Mouse (Mus musculus) midbrain, embryonic 12.5 days (tissue): ENCODE data around the gene Gpx1. TPM values are rescaled to one million over a fixed set of nuclear protein-coding genes. Genes with fewer than 3 reads are reported as not detected.

ENCODE experiments used
- ATAC-seq: fragments of 200-750 bp; cut with Nextera tagmentation; 2 replicates; pipeline ENCODE4 v1.8.0; 2017; ENCODE audit warnings: low read depth, moderate TSS enrichment, moderate library complexity; ENCODE audit not compliant: low FRiP score
- H3K27ac ChIP-seq: fragments of 300-500 bp; sonication (generic); replicated peaks from 2 replicates; pipeline ENCODE4 v1.5.1; 2016; ENCODE audit warnings: mild to moderate bottlenecking
- H3K27me3 ChIP-seq: fragments of 300-500 bp; sonication (generic); 2 replicates; pipeline ENCODE4 v1.6.1; 2016; ENCODE audit warnings: mild to moderate bottlenecking
- H3K36me3 ChIP-seq: fragments of 300-500 bp; sonication (generic); 2 replicates; pipeline ENCODE4 v1.6.1; 2016
- H3K4me1 ChIP-seq: fragments of 300-500 bp; sonication (generic); 2 replicates; pipeline ENCODE4 v1.6.1; 2016
- H3K4me2 ChIP-seq: fragments of 300-500 bp; sonication (generic); replicated peaks from 2 replicates; pipeline ENCODE4 v1.6.1; 2016; ENCODE audit warnings: mild to moderate bottlenecking, moderate library complexity
- H3K4me3 ChIP-seq: fragments of 300-500 bp; sonication (generic); 2 replicates; pipeline ENCODE4 v1.5.1; 2016; ENCODE audit warnings: mild to moderate bottlenecking
- H3K9ac ChIP-seq: fragments of 300-500 bp; sonication (generic); replicated peaks from 2 replicates; pipeline ENCODE4 v1.6.1; 2016; ENCODE audit warnings: mild to moderate bottlenecking, moderate library complexity
- H3K9me3 ChIP-seq: fragments of 300-500 bp; sonication (generic); 2 replicates; pipeline ENCODE4 v1.6.1; 2016; ENCODE audit warnings: mild to moderate bottlenecking
- WGBS: fragments of 180-500 bp; shearing (Covaris S2); methylation state at CpG from one replicate; pipeline ENCODE4 v1.1.7; 2016; 5-methylcytosine and 5-hydroxymethylcytosine counted together
- polyA plus RNA-seq: library from polyadenylated mRNA; unstranded; fragments of >200 nt; fragmentation: Nextera tagmentation; extraction: Ambion mirVana; gene quantifications from 2 replicates; pipeline ENCODE4 v1.2.1, GENCODE M21; 2016

Gene Gpx1
- polyA plus RNA-seq, 1 experiment from 2014 or later = 692 TPM

DNA sequence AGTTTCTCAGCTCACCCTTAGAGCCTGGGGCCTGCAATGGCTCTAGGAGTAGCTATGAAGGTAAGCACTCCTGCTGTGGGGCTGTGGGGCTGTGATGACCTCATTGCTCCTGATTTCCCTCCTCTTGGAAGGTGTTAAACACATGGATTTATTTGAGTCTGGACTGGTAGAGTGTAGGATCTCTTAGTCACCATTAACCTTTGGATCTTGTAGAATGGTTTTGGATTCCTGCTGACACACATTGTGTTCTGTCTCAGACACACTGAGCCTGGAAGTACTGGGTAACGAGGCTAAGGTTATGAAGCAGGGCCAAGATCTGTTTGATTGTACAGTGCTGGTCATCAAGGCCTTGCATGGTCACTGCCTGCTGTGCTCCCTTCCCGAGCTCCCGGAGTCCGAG is 40.6 kb downstream of the Gpx1 start:
- WGBS = 90% methylated on average over 4 of the region's 4 CpGs
- H3K36me3 ChIP-seq = peaks cover 88% of the 10 kb centered on the region
- no peak overlapping the region for H3K4me3 ChIP-seq
- ATAC-seq = no peak
- H3K4me2 ChIP-seq = no peak overlapping the region
- no peaks in the 10 kb centered on the region for H3K4me1 ChIP-seq
- no peaks in the 10 kb centered on the region for H3K9me3 ChIP-seq
- H3K9ac ChIP-seq = no peak overlapping the region
- H3K27ac ChIP-seq = no peak overlapping the region
- H3K27me3 ChIP-seq = no peaks in the 10 kb centered on the region

DNA sequence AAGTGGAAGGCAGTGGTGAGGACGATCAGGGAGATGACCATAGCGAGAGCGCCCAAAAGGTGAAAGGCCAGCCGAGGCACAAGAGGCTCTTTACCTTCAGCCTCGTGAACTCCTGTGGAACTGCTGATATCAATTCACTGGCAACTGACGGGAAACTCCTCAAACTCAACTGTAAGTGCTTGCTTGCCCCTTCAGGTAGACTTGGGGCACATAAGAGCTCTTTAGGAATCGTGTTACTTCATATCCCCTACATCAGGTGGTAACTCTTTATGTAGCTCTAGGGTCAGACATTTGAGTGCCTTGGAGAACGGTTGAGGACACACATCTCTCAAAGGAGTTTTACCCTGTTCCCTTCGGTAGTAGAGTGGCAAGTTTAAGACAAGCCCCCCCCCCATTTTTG is 42.7 kb downstream of the Gpx1 start:
- Histone ChIP-seq H3K9ac (no peak overlapping the region), H3K36me3 (peaks cover 88% of the 10 kb centered on the region), H3K27ac (no peak overlapping the region), H3K27me3 (no peaks in the 10 kb centered on the region), H3K4me1 (no peaks in the 10 kb centered on the region), H3K4me3 (no peak overlapping the region), H3K4me2 (no peak overlapping the region), H3K9me3 (no peaks in the 10 kb centered on the region)
- ATAC-seq = no peak
- WGBS = 94% methylated on average over 9 of the region's 9 CpGs

DNA sequence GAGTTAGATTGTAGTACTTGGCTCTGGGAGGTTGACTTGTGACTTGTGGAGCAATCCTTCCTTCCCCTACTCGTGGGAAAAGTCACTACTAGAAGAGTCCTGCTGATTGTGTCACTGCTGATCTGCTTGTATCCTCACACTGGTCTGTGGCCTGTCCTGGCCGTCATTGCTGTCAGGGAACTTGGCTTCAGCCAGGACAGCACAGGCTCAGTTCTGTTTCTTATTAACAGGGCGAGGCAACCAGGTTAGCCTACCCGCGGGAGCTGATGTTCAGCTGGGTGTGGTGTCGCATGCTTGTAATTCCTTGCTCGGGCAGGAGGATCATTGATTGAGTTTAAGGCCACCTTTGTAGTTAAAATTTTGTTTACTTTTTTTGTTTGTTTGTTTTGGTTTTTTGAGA is 46.3 kb downstream of the Gpx1 start:
- no peak overlapping the region for H3K27ac ChIP-seq
- peaks cover 93% of the 10 kb centered on the region for H3K36me3 ChIP-seq
- no peaks in the 10 kb centered on the region for H3K9me3 ChIP-seq
- H3K9ac ChIP-seq = no peak overlapping the region
- H3K4me1 ChIP-seq = no peaks in the 10 kb centered on the region
- 86% methylated on average over 7 of the region's 7 CpGs for WGBS
- H3K27me3 ChIP-seq = no peaks in the 10 kb centered on the region
- no peak overlapping the region for H3K4me2 ChIP-seq
- no peak for ATAC-seq
- no peak overlapping the region for H3K4me3 ChIP-seq

DNA sequence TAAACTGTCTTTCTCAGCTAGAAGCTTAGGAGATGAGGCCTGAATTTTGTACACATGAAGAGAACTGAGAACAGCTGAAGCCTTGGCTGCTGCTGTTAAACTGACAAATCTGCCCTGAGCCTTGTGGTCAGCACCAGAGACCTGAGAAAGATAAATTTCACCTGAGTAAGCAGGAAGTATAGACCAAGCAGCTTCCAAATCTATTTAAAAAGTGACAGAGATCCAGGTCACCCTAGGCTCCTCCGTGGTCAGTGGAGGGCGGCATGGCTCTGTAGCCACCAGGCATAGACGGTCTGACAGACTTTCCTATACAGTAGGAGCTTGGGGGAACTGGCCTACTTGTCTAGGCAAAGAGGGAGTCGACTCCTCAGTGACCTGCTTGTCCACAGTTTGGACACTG is 48.1 kb downstream of the Gpx1 start:
- no peak for ATAC-seq
- H3K4me3 ChIP-seq = no peak overlapping the region
- peaks cover 88% of the 10 kb centered on the region for H3K36me3 ChIP-seq
- WGBS = 91% methylated on average over 4 of the region's 4 CpGs
- H3K27ac ChIP-seq = no peak overlapping the region
- no peaks in the 10 kb centered on the region for H3K9me3 ChIP-seq
- H3K4me2 ChIP-seq = no peak overlapping the region
- no peaks in the 10 kb centered on the region for H3K27me3 ChIP-seq
- H3K4me1 ChIP-seq = no peaks in the 10 kb centered on the region
- H3K9ac ChIP-seq = no peak overlapping the region

DNA sequence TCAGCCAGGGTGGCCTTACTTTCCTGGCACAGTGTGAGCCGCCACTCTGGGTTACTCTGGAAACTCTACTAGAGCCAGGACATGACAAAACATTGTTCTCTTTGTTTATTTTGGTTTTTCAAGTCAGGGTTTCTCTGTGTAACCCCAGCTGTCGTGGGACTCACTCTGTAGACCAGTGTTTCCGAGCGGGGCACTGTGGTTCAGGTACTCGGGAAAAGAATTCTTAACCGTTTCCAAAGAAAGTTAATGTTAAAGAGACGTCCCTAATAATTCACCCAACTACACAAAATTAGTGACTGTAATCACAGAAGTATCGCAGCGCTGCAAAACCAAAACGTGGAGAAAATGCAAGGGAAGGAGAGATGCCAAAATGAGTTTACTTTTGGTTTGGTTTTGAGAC is 49.9 kb downstream of the Gpx1 start:
- Histone ChIP-seq H3K9me3 (no peaks in the 10 kb centered on the region), H3K4me1 (no peaks in the 10 kb centered on the region), H3K27me3 (no peaks in the 10 kb centered on the region), H3K36me3 (peaks cover 88% of the 10 kb centered on the region), H3K4me3 (no peak overlapping the region), H3K4me2 (no peak overlapping the region), H3K27ac (no peak overlapping the region), H3K9ac (no peak overlapping the region)
- 89% methylated on average over 10 of the region's 10 CpGs for WGBS
- ATAC-seq = no peak

DNA sequence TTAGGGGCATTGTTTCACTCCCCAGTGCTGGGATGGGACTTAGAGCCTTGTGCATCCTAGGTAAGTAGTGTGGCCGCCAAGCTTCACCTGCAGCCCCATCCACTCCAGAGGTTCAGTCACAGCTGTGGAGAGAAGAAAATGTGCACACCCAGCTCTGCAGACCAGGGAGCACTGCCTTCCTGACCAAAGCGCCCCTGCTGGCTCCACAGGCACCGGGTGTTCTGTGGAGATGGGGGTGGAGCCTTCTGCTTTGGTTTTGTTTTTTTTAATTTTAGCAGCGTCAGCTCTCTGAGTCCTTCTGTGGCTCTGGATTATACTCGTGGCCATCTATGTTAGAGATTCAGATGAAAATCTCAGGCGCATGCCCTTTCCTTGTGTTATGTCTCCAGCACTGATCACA is 50.5 kb downstream of the Gpx1 start:
- no peak for ATAC-seq
- no peak overlapping the region for H3K4me3 ChIP-seq
- peaks cover 82% of the 10 kb centered on the region for H3K36me3 ChIP-seq
- H3K27me3 ChIP-seq = no peaks in the 10 kb centered on the region
- WGBS = 82% methylated on average over 6 of the region's 6 CpGs
- no peak overlapping the region for H3K4me2 ChIP-seq
- no peak overlapping the region for H3K27ac ChIP-seq
- H3K9ac ChIP-seq = no peak overlapping the region
- H3K9me3 ChIP-seq = no peaks in the 10 kb centered on the region
- H3K4me1 ChIP-seq = no peaks in the 10 kb centered on the region

Other genes with a start within 250 kb of the Gpx1 start
- 63.2 and 70.2 TPM in 2 replicates for gene Apeh, start 244.3 kb upstream of the Gpx1 start, polyA plus RNA-seq
- gene Bsn, start 148.5 kb upstream of the Gpx1 start, polyA plus RNA-seq = 4.4 and 5.0 TPM in 2 replicates
- 64.7 and 67.0 TPM in 2 replicates for gene Dag1, start 74.9 kb upstream of the Gpx1 start, polyA plus RNA-seq
- 67.9 and 78.4 TPM in 2 replicates for gene Nicn1, start 48.5 kb upstream of the Gpx1 start, polyA plus RNA-seq
- 25.0 and 30.0 TPM in 2 replicates for gene Amt, start 42.0 kb upstream of the Gpx1 start, polyA plus RNA-seq
- 324 and 379 TPM in 2 replicates for gene Rhoa, start 32.8 kb upstream of the Gpx1 start, polyA plus RNA-seq
- 39.9 and 41.7 TPM in 2 replicates for gene Tcta, start 32.7 kb upstream of the Gpx1 start, polyA plus RNA-seq
- 135 and 142 TPM in 2 replicates for gene Usp4, start 8.9 kb downstream of the Gpx1 start, polyA plus RNA-seq
- 1.7 and 2.4 TPM in 2 replicates for gene 1700102P08Rik, start 53.9 kb downstream of the Gpx1 start, polyA plus RNA-seq
- gene Ccdc36, start 89.6 kb downstream of the Gpx1 start, polyA plus RNA-seq = 1.3 and 1.7 TPM in 2 replicates
- not detected in 2 replicates for gene BC048562, start 97.6 kb downstream of the Gpx1 start, polyA plus RNA-seq
- gene Ccdc71, start 121.6 kb downstream of the Gpx1 start, polyA plus RNA-seq = 51.4 and 52.6 TPM in 2 replicates
- 60.7 and 72.1 TPM in 2 replicates for gene Klhdc8b, start 122.7 kb downstream of the Gpx1 start, polyA plus RNA-seq
- 42.2 and 44.0 TPM in 2 replicates for gene Lamb2, start 140.8 kb downstream of the Gpx1 start, polyA plus RNA-seq
- 111 and 116 TPM in 2 replicates for gene Usp19, start 151.7 kb downstream of the Gpx1 start, polyA plus RNA-seq
- 83.7 and 86.3 TPM in 2 replicates for gene Qars, start 168.8 kb downstream of the Gpx1 start, polyA plus RNA-seq
- 175 and 178 TPM in 2 replicates for gene Qrich1, start 177.9 kb downstream of the Gpx1 start, polyA plus RNA-seq
- gene Impdh2, start 221.4 kb downstream of the Gpx1 start, polyA plus RNA-seq = 133 and 143 TPM in 2 replicates
- 56.9 and 58.8 TPM in 2 replicates for gene Ndufaf3, start 228.5 kb downstream of the Gpx1 start, polyA plus RNA-seq
- 251 and 260 TPM in 2 replicates for gene Dalrd3, start 231.0 kb downstream of the Gpx1 start, polyA plus RNA-seq
- 288 and 293 TPM in 2 replicates for gene Wdr6, start 239.8 kb downstream of the Gpx1 start, polyA plus RNA-seq